Mouse (Mus musculus) kidney, adult 2 months (tissue): ENCODE measurements at regions not wholly inside any gene's neighbourhood (a gene's known extent, or its start where the extent isn't known, plus 50 kb on each side); places are given as distances from the start of the nearest gene placed in this dataset.

Experiments used
- CTCF ChIP-seq: fragments of 200-500 bp; conservative IDR thresholded peaks from 2 replicates; pipeline ENCODE4 v1.5.1; 2011; ENCODE audit warnings: low read depth, mild to moderate bottlenecking, control low read depth, low read length, moderate library complexity, mixed read lengths; ENCODE audit not compliant: insufficient read depth, insufficient read length
- POLR2A ChIP-seq: fragments of 200-500 bp; IDR thresholded peaks from one replicate; pipeline ENCODE4 v1.6.1; 2011; ENCODE audit warnings: low read depth, low read length, control low read depth

- TF ChIP-seq POLR2A (no peak), CTCF (no peak)
Observed at GRCm38 (mm10) chr14:87864388-87865215, 448.2 kb downstream of the Tdrd3 start.
